In the genomic region with DNA sequence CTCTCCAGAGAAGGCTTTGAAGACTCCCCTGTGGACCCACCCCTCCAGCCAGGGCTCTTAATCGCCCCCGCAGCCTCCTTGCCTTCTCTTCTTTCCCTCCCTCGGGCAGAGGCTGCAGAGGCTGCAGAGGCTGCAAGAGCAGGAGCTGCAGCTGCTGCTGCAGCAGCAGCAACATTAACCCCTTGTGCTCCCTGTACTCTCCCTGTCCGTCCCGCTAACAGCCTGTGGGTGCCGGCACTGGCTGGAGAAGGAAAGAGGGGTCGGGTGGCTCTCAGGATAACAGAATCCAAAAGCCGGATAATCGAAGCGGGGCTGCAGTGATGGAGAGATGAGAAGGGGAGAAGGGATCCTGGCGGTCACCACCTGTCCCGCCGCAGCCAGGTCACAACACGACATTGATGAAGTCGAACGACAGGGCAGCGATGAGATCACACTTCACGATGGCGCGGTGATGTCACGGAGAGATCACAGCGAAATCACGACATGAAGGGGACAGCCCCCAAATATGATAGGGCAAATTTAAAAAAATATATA, we compare ENCODE assay signal across 9 mouse cellular contexts. TPM values are rescaled to one million over a fixed set of nuclear protein-coding genes. Genes with fewer than 3 reads are reported as not detected.
DNase-seq lines count a peak whose midpoint lies in the region; ATAC-seq and TF ChIP-seq lines count a peak whose summit lies in the region.
"Had no signal": no experiment of that assay in that cellular context is flagged by ENCODE, and none has a peak within 500 bp of the region (broad histone marks: within the 10 kb centered on the region; RNA-seq: fewer than 3 reads in every experiment).

No protein-coding gene starts in this region.

- H3K9ac ChIP-seq in heart, adult 2 months (ENCODE audit: low read depth, low read length): peak overlapping the region; percentile 78
- peak overlapping the region; percentile 94 for H3K9ac ChIP-seq in intestine, embryonic 16.5 days (ENCODE audit: low read depth, low read length)
- H3K9ac ChIP-seq in midbrain, embryonic 15.5 days: peak overlapping the region; percentile 97

- TF ChIP-seq POLR2A in heart, adult 2 months (IDR thresholded peaks at IDR 0.05; ENCODE audit: insufficient read depth, low read depth, low read length): no peak
- no peak for TF ChIP-seq POLR2A in spleen, adult 2 months (IDR thresholded peaks at IDR 0.05; ENCODE audit: low read depth, low read length)

- under 1% methylated on average over 23 of the region's 23 CpGs for WGBS in heart, adult 2 months
- under 1% methylated on average over 23 of the region's 23 CpGs for WGBS in spleen, adult 2 months
- WGBS in embryonic facial prominence, embryonic 10.5 days: under 1% methylated on average over 23 of the region's 23 CpGs
- WGBS in intestine, embryonic 16.5 days: under 1% methylated on average over 23 of the region's 23 CpGs
- under 1% methylated on average over 23 of the region's 23 CpGs for WGBS in midbrain, embryonic 15.5 days

- no peaks in the 10 kb centered on the region for H3K36me3 ChIP-seq in heart, adult 2 months (ENCODE audit: control insufficient read depth, insufficient read depth, low read length)
- peaks cover 14% of the 10 kb centered on the region for H3K36me3 ChIP-seq in spleen, adult 2 months (ENCODE audit: control insufficient read depth, insufficient read depth, low read length)
- peaks cover 44% of the 10 kb centered on the region for H3K36me3 ChIP-seq in embryonic facial prominence, embryonic 10.5 days (replicated peaks)
- peaks cover 6% of the 10 kb centered on the region; the same call in 1 of the 2 replicates for H3K36me3 ChIP-seq in intestine, embryonic 16.5 days (ENCODE audit: control insufficient read depth, insufficient read depth, low read length)
- peaks cover 7% of the 10 kb centered on the region; the same call in 1 of the 2 replicates for H3K36me3 ChIP-seq in midbrain, embryonic 15.5 days (replicated peaks)

- peak overlapping the region; percentile 88 for H3K4me3 ChIP-seq in heart, adult 2 months
- peak overlapping the region; percentile 96 for H3K4me3 ChIP-seq in spleen, adult 2 months (ENCODE audit: extremely low read depth, insufficient read depth, insufficient read length)
- H3K4me3 ChIP-seq in embryonic facial prominence, embryonic 10.5 days: peak overlapping the region; percentile 89
- H3K4me3 ChIP-seq in intestine, embryonic 16.5 days (ENCODE audit: low read length): peak overlapping the region; percentile 96
- peak overlapping the region; percentile 96 for H3K4me3 ChIP-seq in midbrain, embryonic 15.5 days

- H3K27ac ChIP-seq in heart, adult 2 months: peak overlapping the region; percentile 95
- H3K27ac ChIP-seq in spleen, adult 2 months (ENCODE audit: insufficient read depth, low read length): no peak overlapping the region
- H3K27ac ChIP-seq in embryonic facial prominence, embryonic 10.5 days (replicated peaks): peak overlapping the region; percentile 95
- peak overlapping the region; percentile 42; the same call in 1 of the 2 replicates for H3K27ac ChIP-seq in intestine, embryonic 16.5 days (ENCODE audit: low read length)
- H3K27ac ChIP-seq in midbrain, embryonic 15.5 days: peak overlapping the region; percentile 97

- intact Hi-C loops in heart, adult 2 months (cut with DNase I): loop anchor here (5.0 to 10.0 kb wide), 2 partner anchors 75 to 212 kb away; a partner anchor contains a TSS
- intact Hi-C loops in heart, postnatal 10 days (cut with DNase I): loop anchor here (2.0 kb wide), 1 partner anchor 88 kb away; no protein-coding TSS in a partner anchor

- TF ChIP-seq CTCF in heart, adult 2 months (IDR thresholded peaks at IDR 0.05): no peak
- TF ChIP-seq CTCF in spleen, adult 2 months (IDR thresholded peaks at IDR 0.05; ENCODE audit: extremely low read depth, insufficient read depth, insufficient read length, insufficient replicate concordance): no peak

- H3K4me2 ChIP-seq in intestine, embryonic 16.5 days (ENCODE audit: low read depth, low read length): peak overlapping the region; percentile 100
- H3K4me2 ChIP-seq in midbrain, embryonic 15.5 days: peak overlapping the region; percentile 78

- no peaks in the 10 kb centered on the region for H3K79me2 ChIP-seq in heart, adult 2 months (replicated peaks; ENCODE audit: control insufficient read depth, insufficient read depth, low read length)

- H3K4me1 ChIP-seq in heart, adult 2 months (ENCODE audit: control insufficient read depth, insufficient read depth, low read length): peaks cover 6% of the 10 kb centered on the region
- peaks cover 10% of the 10 kb centered on the region; the same call in 1 of the 2 replicates for H3K4me1 ChIP-seq in spleen, adult 2 months (ENCODE audit: control insufficient read depth, insufficient read depth, insufficient read length)
- peaks cover 45% of the 10 kb centered on the region for H3K4me1 ChIP-seq in embryonic facial prominence, embryonic 10.5 days
- peaks cover 32% of the 10 kb centered on the region for H3K4me1 ChIP-seq in intestine, embryonic 16.5 days (ENCODE audit: control insufficient read depth, insufficient read depth, low read length)
- peaks cover 58% of the 10 kb centered on the region for H3K4me1 ChIP-seq in midbrain, embryonic 15.5 days

- H3K27me3 ChIP-seq in heart, adult 2 months (ENCODE audit: control insufficient read depth, insufficient read depth, low read length): no peaks in the 10 kb centered on the region
- no peaks in the 10 kb centered on the region for H3K27me3 ChIP-seq in spleen, adult 2 months (ENCODE audit: control insufficient read depth, insufficient read depth, low read length)
- H3K27me3 ChIP-seq in embryonic facial prominence, embryonic 10.5 days (replicated peaks; ENCODE audit: low read depth, poor library complexity, severe bottlenecking): no peaks in the 10 kb centered on the region
- H3K27me3 ChIP-seq in intestine, embryonic 16.5 days (replicated peaks; ENCODE audit: control insufficient read depth, insufficient read depth, low read length): no peaks in the 10 kb centered on the region
- no peaks in the 10 kb centered on the region for H3K27me3 ChIP-seq in midbrain, embryonic 15.5 days (replicated peaks)

- H3K9me3 ChIP-seq in embryonic facial prominence, embryonic 10.5 days: no peaks in the 10 kb centered on the region
- H3K9me3 ChIP-seq in intestine, embryonic 16.5 days (ENCODE audit: control insufficient read depth, low read length): no peaks in the 10 kb centered on the region
- H3K9me3 ChIP-seq in midbrain, embryonic 15.5 days: no peaks in the 10 kb centered on the region

- TF ChIP-seq EP300 in heart, adult 2 months (IDR thresholded peaks at IDR 0.05; ENCODE audit: insufficient read depth, low read depth, low read length): no peak

- DNase-seq in heart, adult 2 months: peak in 1 of 2 experiments; percentile 30
- DNase-seq in heart, postnatal 10 days: no peak
- DNase-seq in spleen, adult 2 months (ENCODE audit: low read depth in 1 of 2, low spot score in 2 of 2): no peak
- DNase-seq in spleen, postnatal 4 days (ENCODE audit: low spot score in 2 of 2): no peak
- DNase-seq in embryonic facial prominence, embryonic 10.5 days (ENCODE audit: low spot score): peak; percentile 60

- ATAC-seq in intestine, embryonic 16.5 days: no peak
- peak; percentile 13 for ATAC-seq in midbrain, embryonic 15.5 days (replicated peaks)
- no peak for ATAC-seq in inflammation-experienced regulatory T-cells, adult 6 months

RNA-seq across cellular contexts. Expression of a gene that starts 0.6 kb away (rescaled TPM):
- 10 to 100 TPM; 15.2 to 16.5 TPM for total RNA-seq in heart, adult 2 months (2021)
- polyA plus RNA-seq in heart, adult 2 months (2012; rRNA removed): 19.5 and 20.1 TPM in 2 replicates
- 10 to 100 TPM; 15.3 to 17.2 TPM for total RNA-seq in heart, postnatal 10 days (2021)
- polyA plus RNA-seq in spleen, adult 2 months (2012; rRNA removed): 31.9 and 42.1 TPM in 2 replicates
- 37.5 and 40.9 TPM in 2 replicates for polyA plus RNA-seq in embryonic facial prominence, embryonic 10.5 days (2016; fragmentation: Nextera tagmentation; extraction: Ambion mirVana)
- 25.6 and 27.4 TPM in 2 replicates for polyA plus RNA-seq in intestine, embryonic 16.5 days (2015; fragmentation: Nextera tagmentation; extraction: Ambion mirVana)
- 133 TPM in 2 replicates for polyA plus RNA-seq in midbrain, embryonic 15.5 days (2015; fragmentation: Nextera tagmentation; extraction: Ambion mirVana)
- 10 to 100 TPM in 2 of 3 experiments, 1 to 10 TPM in 1; 9.7 to 12.0 (median 10.1) TPM for polyA plus RNA-seq in inflammation-experienced regulatory T-cells, adult 6 months (2017; shearing (Covaris generic))

RNA-seq across cellular contexts. Expression of a gene that starts 0.7 kb away (rescaled TPM):
- 10 to 100 TPM; 26.7 to 35.5 TPM for total RNA-seq in heart, adult 2 months (2021)
- polyA plus RNA-seq in heart, adult 2 months (2012; rRNA removed): 27.6 and 28.8 TPM in 2 replicates
- total RNA-seq in heart, postnatal 10 days (2021): 10 to 100 TPM; 26.2 to 31.6 TPM
- 24.8 and 27.0 TPM in 2 replicates for polyA plus RNA-seq in spleen, adult 2 months (2012; rRNA removed)
- polyA plus RNA-seq in embryonic facial prominence, embryonic 10.5 days (2016; fragmentation: Nextera tagmentation; extraction: Ambion mirVana): 19.3 and 21.4 TPM in 2 replicates
- polyA plus RNA-seq in intestine, embryonic 16.5 days (2015; fragmentation: Nextera tagmentation; extraction: Ambion mirVana): 36.4 and 44.0 TPM in 2 replicates
- 40.5 and 41.4 TPM in 2 replicates for polyA plus RNA-seq in midbrain, embryonic 15.5 days (2015; fragmentation: Nextera tagmentation; extraction: Ambion mirVana)
- polyA plus RNA-seq in inflammation-experienced regulatory T-cells, adult 6 months (2017; shearing (Covaris generic)): 10 to 100 TPM; 17.0 to 24.0 (median 20.1) TPM

RNA-seq across cellular contexts. Expression of a gene that starts 16.6 kb away (rescaled TPM):
- total RNA-seq in heart, adult 2 months (2021): not detected
- 0.12 TPM in 1 of 2 replicates, not detected in the other for polyA plus RNA-seq in heart, adult 2 months (2012; rRNA removed)
- not detected for total RNA-seq in heart, postnatal 10 days (2021)
- polyA plus RNA-seq in spleen, adult 2 months (2012; rRNA removed): 0.05 TPM in 1 of 2 replicates, not detected in the other
- 0.16 TPM in 1 of 2 replicates, not detected in the other for polyA plus RNA-seq in embryonic facial prominence, embryonic 10.5 days (2016; fragmentation: Nextera tagmentation; extraction: Ambion mirVana)
- not detected in 2 replicates for polyA plus RNA-seq in intestine, embryonic 16.5 days (2015; fragmentation: Nextera tagmentation; extraction: Ambion mirVana)
- 0.79 and 0.93 TPM in 2 replicates for polyA plus RNA-seq in midbrain, embryonic 15.5 days (2015; fragmentation: Nextera tagmentation; extraction: Ambion mirVana)
- polyA plus RNA-seq in inflammation-experienced regulatory T-cells, adult 6 months (2017; shearing (Covaris generic)): not detected
- total RNA-seq: left cerebral cortex, adult 18-20 months had no signal
